Mouse (Mus musculus) stomach, postnatal 0 days (tissue): Measurements from ENCODE around the gene Ext2.

Experiments
- CTCF ChIP-seq: IDR thresholded peaks from 2 replicates; pipeline ENCODE4 v1.5.1; 2016; ENCODE audit warnings: antibody characterized with exemption, low read depth, mild to moderate bottlenecking, moderate library complexity
- EP300 ChIP-seq: optimal IDR thresholded peaks from 2 replicates; pipeline ENCODE3; 2016; ENCODE audit warnings: antibody characterized with exemption

GRCm38 (mm10) chr2:93764211-93764610, 58.2 kb downstream of the Ext2 start:
- TF ChIP-seq CTCF: no peak
- no peak for TF ChIP-seq EP300
